In the genomic region with DNA sequence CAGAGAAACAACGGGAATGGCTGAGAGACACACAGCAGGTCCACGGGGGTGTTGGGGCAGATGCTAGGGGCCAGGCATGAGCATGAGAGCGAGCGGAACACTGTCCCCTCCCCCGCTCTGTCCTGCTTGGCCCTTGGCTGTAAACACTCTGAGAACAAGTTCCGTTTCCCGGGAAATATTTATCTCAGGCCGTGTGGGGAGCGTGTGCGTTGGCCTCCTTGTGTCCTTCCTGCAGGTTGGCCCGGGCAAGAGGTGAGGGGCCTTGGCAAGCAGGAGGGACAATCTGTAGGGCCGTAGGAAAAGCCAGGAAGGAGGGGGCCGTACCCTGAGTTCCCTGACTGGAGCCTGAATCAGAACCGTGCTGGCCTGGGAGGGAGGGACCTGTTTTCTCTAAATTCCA, we compare ENCODE assay signal across 9 mouse cellular contexts. TPM values are rescaled to one million over a fixed set of nuclear protein-coding genes. Genes with fewer than 3 reads are reported as not detected.
A peak's percentile ranks its signal among the peaks of the same experiment; 100 is the strongest.
DNase-seq lines count a peak whose midpoint lies in the region; ATAC-seq lines count a peak whose summit lies in the region.
"Had no signal": no experiment of that assay in that cellular context is flagged by ENCODE, and none has a peak within 500 bp of the region (broad histone marks: within the 10 kb centered on the region; RNA-seq: fewer than 3 reads in every experiment).

No protein-coding gene starts in this region.

- H3K4me2 ChIP-seq in heart, embryonic 14.5 days (ENCODE audit: low read length): no peak overlapping the region; the same call in 1 of the 2 replicates
- H3K4me2 ChIP-seq in kidney, embryonic 15.5 days: no peak overlapping the region
- peak overlapping the region; percentile 0; the same call in 1 of the 2 replicates for H3K4me2 ChIP-seq in lung, embryonic 16.5 days (ENCODE audit: low read depth, low read length)

- H3K27me3 ChIP-seq in heart, embryonic 14.5 days (ENCODE audit: control insufficient read depth, insufficient read depth, low read length): no peaks in the 10 kb centered on the region
- H3K27me3 ChIP-seq in kidney, embryonic 15.5 days: no peaks in the 10 kb centered on the region
- H3K27me3 ChIP-seq in lung, embryonic 16.5 days (ENCODE audit: control insufficient read depth, insufficient read depth, low read depth, low read length): no peaks in the 10 kb centered on the region; the same call in 1 of the 2 replicates

- DNase-seq in ovary, adult 18-20 months (ENCODE audit: low spot score): peak; percentile 8
- no peak for DNase-seq in ovary, postnatal 10 days (ENCODE audit: low spot score)
- DNase-seq in urinary bladder, adult 2 months (ENCODE audit: low spot score): no peak
- DNase-seq in cerebellum, adult 9-11 months: no peak
- DNase-seq in spleen, adult 12 weeks (ENCODE audit: low spot score): no peak

- ATAC-seq in heart, embryonic 14.5 days (ENCODE audit: insufficient number of reproducible peaks, insufficient read depth, low FRiP score, low read depth): peak; percentile 61
- ATAC-seq in kidney, embryonic 15.5 days (replicated peaks; ENCODE audit: low FRiP score): peak; percentile 43
- ATAC-seq in lung, embryonic 16.5 days (ENCODE audit: low read depth): peak; percentile 68

- peak overlapping the region; percentile 41 to 58; a peak in 2 of 4 replicates for H3K27ac ChIP-seq in heart, embryonic 14.5 days (replicated peaks in 1 of 2; ENCODE audit: control insufficient read depth in 1 of 2, insufficient read depth in 1 of 2, low read depth in 2 of 2, low read length in 2 of 2)
- H3K27ac ChIP-seq in kidney, embryonic 15.5 days: peak overlapping the region; percentile 72
- peak overlapping the region; percentile 58 for H3K27ac ChIP-seq in lung, embryonic 16.5 days (ENCODE audit: low read length)

- H3K36me3 ChIP-seq in heart, embryonic 14.5 days (ENCODE audit: control insufficient read depth, insufficient read depth, low read length): no peaks in the 10 kb centered on the region
- H3K36me3 ChIP-seq in kidney, embryonic 15.5 days: no peaks in the 10 kb centered on the region
- H3K36me3 ChIP-seq in lung, embryonic 16.5 days (ENCODE audit: control insufficient read depth, insufficient read depth, low read length): no peaks in the 10 kb centered on the region

- H3K4me3 ChIP-seq in heart, embryonic 14.5 days (ENCODE audit: control insufficient read depth in 1 of 2, insufficient read depth in 1 of 2, low read depth in 1 of 2, low read length in 2 of 2): no peak overlapping the region
- no peak overlapping the region for H3K4me3 ChIP-seq in kidney, embryonic 15.5 days (replicated peaks)
- no peak overlapping the region for H3K4me3 ChIP-seq in lung, embryonic 16.5 days (ENCODE audit: low read length)

- whole genome bisulfite sequencing in heart, embryonic 14.5 days: 16% methylated on average over 14 of the region's 14 CpGs
- WGBS in kidney, embryonic 15.5 days: 22% methylated on average over 14 of the region's 14 CpGs
- WGBS in lung, embryonic 16.5 days: 11% methylated on average over 14 of the region's 14 CpGs

- H3K9me3 ChIP-seq in heart, embryonic 14.5 days (ENCODE audit: control insufficient read depth, low read length): no peaks in the 10 kb centered on the region
- no peaks in the 10 kb centered on the region for H3K9me3 ChIP-seq in kidney, embryonic 15.5 days (replicated peaks)
- no peaks in the 10 kb centered on the region for H3K9me3 ChIP-seq in lung, embryonic 16.5 days (ENCODE audit: control insufficient read depth, low read length)

- peaks cover 16 to 42% of the 10 kb centered on the region in 2 experiments for H3K4me1 ChIP-seq in heart, embryonic 14.5 days (ENCODE audit: control insufficient read depth in 2 of 2, insufficient read depth in 2 of 2, low read length in 2 of 2)
- H3K4me1 ChIP-seq in kidney, embryonic 15.5 days: peaks cover 59% of the 10 kb centered on the region
- peaks cover 30% of the 10 kb centered on the region for H3K4me1 ChIP-seq in lung, embryonic 16.5 days (replicated peaks; ENCODE audit: control insufficient read depth, insufficient read depth, low read length)

- no peak overlapping the region for H3K9ac ChIP-seq in heart, embryonic 14.5 days (ENCODE audit: low read length)
- no peak overlapping the region for H3K9ac ChIP-seq in kidney, embryonic 15.5 days
- H3K9ac ChIP-seq in lung, embryonic 16.5 days (ENCODE audit: low read length): no peak overlapping the region

RNA-seq across cellular contexts. Expression of a gene that starts 43.9 kb away (rescaled TPM):
- polyA plus RNA-seq in heart, embryonic 14.5 days (2014; fragmentation: Nextera tagmentation; extraction: Ambion mirVana): 12.9 and 13.8 TPM in 2 replicates
- 37.3 and 39.5 TPM in 2 replicates for polyA plus RNA-seq in kidney, embryonic 15.5 days (2015; fragmentation: Nextera tagmentation; extraction: Ambion mirVana)
- polyA plus RNA-seq in lung, embryonic 16.5 days (2015; fragmentation: Nextera tagmentation; extraction: Ambion mirVana): 14.8 and 22.5 TPM in 2 replicates
- polyA plus RNA-seq in urinary bladder, adult 2 months (2012; rRNA removed): 30.4 and 53.1 TPM in 2 replicates

RNA-seq across cellular contexts. Expression of a gene that starts 54.7 kb away (rescaled TPM):
- polyA plus RNA-seq in heart, embryonic 14.5 days (2014; fragmentation: Nextera tagmentation; extraction: Ambion mirVana): 0.26 TPM in 1 of 2 replicates, not detected in the other
- polyA plus RNA-seq in kidney, embryonic 15.5 days (2015; fragmentation: Nextera tagmentation; extraction: Ambion mirVana): 0.14 and 0.21 TPM in 2 replicates
- polyA plus RNA-seq in lung, embryonic 16.5 days (2015; fragmentation: Nextera tagmentation; extraction: Ambion mirVana): 2.4 and 8.8 TPM in 2 replicates
- polyA plus RNA-seq in urinary bladder, adult 2 months (2012; rRNA removed): 1.5 TPM in 1 of 2 replicates, not detected in the other
- polyA plus RNA-seq: neural tube, embryonic 14.5 days had no signal
